Mouse (Mus musculus): ENCODE results near the gene Cbarp.
"Not testable (repeated sequence)": the region's sequence is repeated elsewhere in the genome, so short reads cannot be mapped to it uniquely, and the experiment has no call there.

The Cbarp gene

GRCm38 (mm10) chr10:80170052-80170451 is 29.4 kb upstream of the Cbarp start:
- no peak for DNase-seq (ENCODE audit: low read depth, low spot score)

- DNase-seq (ENCODE audit: low read depth, low spot score) = no peak
Measured at GRCm38 (mm10) chr10:80169651-80170050, 29.0 kb upstream of the Cbarp start.

- DNase-seq (ENCODE audit: low read depth, low spot score) = no peak
Measured at GRCm38 (mm10) chr10:80169070-80169469, 28.4 kb upstream of the Cbarp start.

GRCm38 (mm10) chr10:80168038-80168661 is 27.5 kb upstream of the Cbarp start:
- peak; percentile 96 for DNase-seq (ENCODE audit: low read depth, low spot score)

- peak; percentile 99 for DNase-seq (ENCODE audit: low read depth, low spot score)
Measured at GRCm38 (mm10) chr10:80167460-80168037, 26.9 kb upstream of the Cbarp start.

- DNase-seq (ENCODE audit: low read depth, low spot score) = not testable (repeated sequence)
Measured at GRCm38 (mm10) chr10:80166136-80166535, 25.5 kb upstream of the Cbarp start.

GRCm38 (mm10) chr10:80165392-80166128 is 24.9 kb upstream of the Cbarp start, which contains the start of gene Cirbp:
Gene Cirbp, plus strand, starts transcription at chr10:80165985.
- DNase-seq (ENCODE audit: low read depth, low spot score) = no peak

- peak; percentile 95 for DNase-seq (ENCODE audit: low read depth, low spot score)
Measured at GRCm38 (mm10) chr10:80164998-80165344, 24.3 kb upstream of the Cbarp start.

GRCm38 (mm10) chr10:80164161-80164997 is 23.7 kb upstream of the Cbarp start:
- DNase-seq (ENCODE audit: low read depth, low spot score) = no peak

GRCm38 (mm10) chr10:80163721-80164120 is 23.1 kb upstream of the Cbarp start:
- no peak for DNase-seq (ENCODE audit: low read depth, low spot score)

- no peak for DNase-seq (ENCODE audit: low read depth, low spot score)
Measured at GRCm38 (mm10) chr10:80162716-80163299, 22.2 kb upstream of the Cbarp start.

GRCm38 (mm10) chr10:80162243-80162608 is 21.6 kb upstream of the Cbarp start:
- DNase-seq (ENCODE audit: low read depth, low spot score) = no peak

- DNase-seq (ENCODE audit: low read depth, low spot score) = peak; percentile 62
Measured at GRCm38 (mm10) chr10:80161522-80162242, 21.0 kb upstream of the Cbarp start.

GRCm38 (mm10) chr10:80160455-80161371 is 20.1 kb upstream of the Cbarp start:
- no peak for DNase-seq (ENCODE audit: low read depth, low spot score)

GRCm38 (mm10) chr10:80159561-80160454 is 19.2 kb upstream of the Cbarp start:
- peak; percentile 99 for DNase-seq (ENCODE audit: low read depth, low spot score)

- DNase-seq (ENCODE audit: low read depth, low spot score) = peak; percentile 70
Measured at GRCm38 (mm10) chr10:80159021-80159560, 18.5 kb upstream of the Cbarp start.

- no peak for DNase-seq (ENCODE audit: low read depth, low spot score)
Measured at GRCm38 (mm10) chr10:80158307-80158986, 17.8 kb upstream of the Cbarp start.

All from forelimb bud, embryonic 11.5 days (tissue).